ENCODE assay signal across 20 mouse cellular contexts in the genomic region with DNA sequence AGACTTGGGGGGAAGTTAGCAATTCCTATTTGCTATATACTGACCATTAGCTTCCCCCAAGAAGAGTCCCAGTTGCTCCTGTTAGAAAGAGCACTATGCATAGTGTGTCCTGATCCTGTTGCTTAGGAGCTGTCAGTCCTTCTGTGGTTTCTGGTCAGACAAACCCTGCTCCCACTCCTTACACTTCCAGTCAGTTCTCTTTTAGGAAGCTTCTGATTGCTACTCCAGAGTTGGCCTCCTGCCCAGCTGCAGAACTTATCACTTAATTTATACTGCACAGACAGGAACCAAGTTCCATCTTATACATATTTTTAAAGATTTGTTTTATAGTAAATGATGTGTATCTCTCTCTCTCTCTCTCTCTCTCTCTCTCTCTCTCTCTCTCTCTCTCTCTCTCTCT.
DNase-seq lines count a peak whose midpoint lies in the region; ATAC-seq and TF ChIP-seq lines count a peak whose summit lies in the region.
"Had no signal": no experiment of that assay in that cellular context is flagged by ENCODE, and none has a peak within 500 bp of the region (broad histone marks: within the 10 kb centered on the region; RNA-seq: fewer than 3 reads in every experiment).

No protein-coding gene starts in this region.

- H3K36me3 ChIP-seq in embryonic facial prominence, embryonic 14.5 days (ENCODE audit: control insufficient read depth, insufficient read depth, low read length), result no peaks in the 10 kb centered on the region
- no peaks in the 10 kb centered on the region for H3K36me3 ChIP-seq in embryonic facial prominence, embryonic 10.5 days (replicated peaks)
- H3K36me3 ChIP-seq in kidney, postnatal 0 days (ENCODE audit: insufficient read depth, low read length), result no peaks in the 10 kb centered on the region
- no peaks in the 10 kb centered on the region for H3K36me3 ChIP-seq in kidney, adult 2 months (ENCODE audit: control insufficient read depth, insufficient read depth, low read length)
- H3K36me3 ChIP-seq: forebrain, embryonic 15.5 days; hindbrain, embryonic 15.5 days; limb, embryonic 10.5 days; midbrain, embryonic 10.5 days; neural tube, embryonic 15.5 days had no signal

- H3K4me1 ChIP-seq in embryonic facial prominence, embryonic 14.5 days (ENCODE audit: control insufficient read depth, insufficient read depth, low read length), result no peaks in the 10 kb centered on the region
- H3K4me1 ChIP-seq in embryonic facial prominence, embryonic 10.5 days, result peaks cover 16% of the 10 kb centered on the region
- H3K4me1 ChIP-seq in kidney, postnatal 0 days (replicated peaks; ENCODE audit: insufficient read depth, low read length), result no peaks in the 10 kb centered on the region
- H3K4me1 ChIP-seq in kidney, adult 2 months (ENCODE audit: control insufficient read depth, insufficient read depth, low read length), result no peaks in the 10 kb centered on the region
- H3K4me1 ChIP-seq: forebrain, embryonic 15.5 days; hindbrain, embryonic 15.5 days had no signal

- no peak for ATAC-seq in embryonic facial prominence, embryonic 14.5 days (ENCODE audit: low read depth)
- no peak for ATAC-seq in kidney, postnatal 0 days (replicated peaks; ENCODE audit: low FRiP score, low read depth)
- no peak for ATAC-seq in megakaryocyte-erythroid progenitor cell, adult 5-6 weeks (replicated peaks; ENCODE audit: low FRiP score, low TSS enrichment, poor library complexity, severe bottlenecking)
- ATAC-seq: forebrain, embryonic 15.5 days had no signal

- no peak for TF ChIP-seq POLR2A in kidney, adult 2 months (IDR thresholded peaks at IDR 0.05; ENCODE audit: low read depth, low read length)

- H3K4me2 ChIP-seq in embryonic facial prominence, embryonic 14.5 days (ENCODE audit: low read depth, low read length), result no peak overlapping the region
- no peak overlapping the region for H3K4me2 ChIP-seq in kidney, postnatal 0 days (ENCODE audit: low read length)
- H3K4me2 ChIP-seq: forebrain, embryonic 15.5 days; hindbrain, embryonic 15.5 days; neural tube, embryonic 15.5 days had no signal

- H3K9me3 ChIP-seq in embryonic facial prominence, embryonic 14.5 days (ENCODE audit: control insufficient read depth, low read length), result no peaks in the 10 kb centered on the region
- no peaks in the 10 kb centered on the region for H3K9me3 ChIP-seq in embryonic facial prominence, embryonic 10.5 days
- no peaks in the 10 kb centered on the region for H3K9me3 ChIP-seq in kidney, postnatal 0 days (replicated peaks; ENCODE audit: low read length)
- H3K9me3 ChIP-seq: forebrain, embryonic 15.5 days; hindbrain, embryonic 15.5 days; limb, embryonic 10.5 days; midbrain, embryonic 10.5 days; neural tube, embryonic 15.5 days had no signal

- H3K4me3 ChIP-seq in embryonic facial prominence, embryonic 14.5 days (ENCODE audit: low read depth, low read length), result no peak overlapping the region
- H3K4me3 ChIP-seq in embryonic facial prominence, embryonic 10.5 days, result no peak overlapping the region
- no peak overlapping the region for H3K4me3 ChIP-seq in kidney, postnatal 0 days (replicated peaks; ENCODE audit: low read depth, low read length)
- no peak overlapping the region for H3K4me3 ChIP-seq in kidney, adult 2 months (ENCODE audit: insufficient read depth, low read depth, low read length)
- H3K4me3 ChIP-seq: erythroblast, embryonic 14.5 days; forebrain, embryonic 15.5 days; hindbrain, embryonic 15.5 days; limb, embryonic 10.5 days; midbrain, embryonic 10.5 days; neural tube, embryonic 15.5 days had no signal

- H3K27ac ChIP-seq in embryonic facial prominence, embryonic 14.5 days (replicated peaks; ENCODE audit: low read depth, low read length), result no peak overlapping the region
- H3K27ac ChIP-seq in embryonic facial prominence, embryonic 10.5 days (replicated peaks), result no peak overlapping the region
- no peak overlapping the region for H3K27ac ChIP-seq in kidney, postnatal 0 days
- H3K27ac ChIP-seq in kidney, adult 2 months (ENCODE audit: insufficient read depth, low read depth, low read length), result no peak overlapping the region
- H3K27ac ChIP-seq: forebrain, embryonic 15.5 days; hindbrain, embryonic 15.5 days; limb, embryonic 10.5 days; liver, embryonic 14.5 days; midbrain, embryonic 10.5 days; neural tube, embryonic 15.5 days had no signal

- no peaks in the 10 kb centered on the region for H3K27me3 ChIP-seq in embryonic facial prominence, embryonic 14.5 days (replicated peaks; ENCODE audit: control insufficient read depth, insufficient read depth, low read length)
- H3K27me3 ChIP-seq in embryonic facial prominence, embryonic 10.5 days (replicated peaks; ENCODE audit: low read depth, poor library complexity, severe bottlenecking), result no peaks in the 10 kb centered on the region
- no peaks in the 10 kb centered on the region for H3K27me3 ChIP-seq in kidney, postnatal 0 days (ENCODE audit: insufficient read depth, low read length)
- no peaks in the 10 kb centered on the region for H3K27me3 ChIP-seq in kidney, adult 2 months (replicated peaks; ENCODE audit: control insufficient read depth, insufficient read depth, low read length)
- H3K27me3 ChIP-seq: CH12.LX; forebrain, embryonic 15.5 days; hindbrain, embryonic 15.5 days; neural tube, embryonic 15.5 days had no signal

- no peak for TF ChIP-seq CTCF in kidney, postnatal 0 days (IDR thresholded peaks at IDR 0.05; ENCODE audit: low read depth)
- TF ChIP-seq CTCF in kidney, adult 2 months (conservative IDR thresholded peaks at IDR 0.05; ENCODE audit: insufficient read depth, insufficient read length, low read depth, low read length), result no peak

- no peak overlapping the region for H3K9ac ChIP-seq in embryonic facial prominence, embryonic 14.5 days (ENCODE audit: low read depth, low read length)
- no peak overlapping the region for H3K9ac ChIP-seq in kidney, postnatal 0 days (ENCODE audit: low read depth, low read length)
- H3K9ac ChIP-seq: forebrain, embryonic 15.5 days; hindbrain, embryonic 15.5 days; liver, embryonic 14.5 days; neural tube, embryonic 15.5 days had no signal

- peak; percentile 57 for DNase-seq in embryonic facial prominence, embryonic 14.5 days (ENCODE audit: low spot score)
- no peak for DNase-seq in embryonic facial prominence, embryonic 10.5 days (ENCODE audit: low spot score)
- peak; percentile 65 for DNase-seq in kidney, postnatal 0 days (ENCODE audit: low spot score)
- DNase-seq in kidney, adult 2 months, result no peak
- peak; percentile 4 for DNase-seq in right cerebral cortex, adult 18-20 months
- no peak for DNase-seq in right cerebral cortex, postnatal 36 days (ENCODE audit: low spot score in 2 of 2)
- peak; percentile 31 for DNase-seq in right cerebral cortex, postnatal 4 days
- DNase-seq: cerebellum, postnatal 14 days; kidney, adult 18-20 months; retina, postnatal 1 day; thymus, adult 18-20 months had no signal

Comparison
In these comparisons a context has a peak if more than half of its experiments do, and no peak if none do; other contexts are left out.
1. DNase-seq: peak in embryonic facial prominence, embryonic 14.5 days (single experiment), kidney, postnatal 0 days (single experiment), right cerebral cortex, adult 18-20 months (single experiment) and right cerebral cortex, postnatal 4 days (single experiment); none in embryonic facial prominence, embryonic 10.5 days (single experiment), kidney, adult 2 months (single experiment) and right cerebral cortex, postnatal 36 days (0 of 2).